Mouse (Mus musculus) spleen, embryonic (tissue): ENCODE data around the gene Ggcx.

ENCODE experiments used
- CTCF ChIA-PET: fragments of 350-600 bp; sonication (Branson Sonifier 250); formaldehyde crosslinking; loops from one replicate; lab custom pipeline; 2022; lab: Charles Lee

Gene Ggcx

GRCm38 (mm10) chr6:72414076-72414756 is at the start of gene Ggcx:
Gene Ggcx (plus strand): TSS chr6:72414308.
- CTCF ChIA-PET = no interaction called here

GRCm38 (mm10) chr6:72364985-72365384 is 49.1 kb upstream of the Ggcx start:
- CTCF ChIA-PET = interaction anchor here (0.6 to 0.7 kb wide), 2 partner anchors 10 to 26 kb away, joined by 5 to 9 read pairs; partner anchors contain the start of gene Vamp8

GRCm38 (mm10) chr6:72366304-72366703 is 47.8 kb upstream of the Ggcx start:
- CTCF ChIA-PET = no interaction called here

DNA sequence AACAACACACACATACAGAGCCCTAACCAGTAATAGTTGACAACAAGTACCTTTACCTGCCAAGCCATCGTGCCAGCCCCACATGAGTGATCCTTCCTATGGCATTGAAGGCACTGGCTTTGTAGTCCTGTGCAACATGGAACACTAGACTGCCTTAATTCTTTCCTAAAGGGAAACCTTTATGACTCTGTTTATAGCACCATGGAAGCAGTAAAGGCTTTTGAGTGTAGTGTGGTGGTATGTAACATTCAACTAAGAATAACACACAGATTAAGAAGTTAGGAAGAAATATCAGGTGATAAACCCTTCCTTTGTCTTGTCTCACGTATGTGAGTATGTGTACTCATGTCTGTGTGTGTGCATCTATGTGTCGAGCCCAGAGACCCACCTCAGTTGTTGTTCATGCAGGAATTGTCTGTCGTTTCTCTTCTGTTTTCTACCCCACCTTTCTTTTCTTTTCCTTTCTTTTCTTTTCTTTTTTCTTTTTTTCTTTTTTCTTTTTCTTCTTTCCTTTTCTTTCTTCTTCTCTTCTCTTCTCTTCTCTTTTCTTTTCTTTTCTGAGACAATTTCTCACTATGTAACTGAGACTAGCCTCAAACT is 47.2 kb upstream of the Ggcx start, which contains the start of gene Rnf181:
Rnf181 (minus strand) TSS at position 113 of the 600 bp plus-strand sequence.
- CTCF ChIA-PET = interaction anchor here (0.8 to 0.9 kb wide), 2 partner anchors 14 to 734 kb away, joined by 4 to 11 read pairs; partner anchors contain the start of gene Kdm3a

GRCm38 (mm10) chr6:72367460-72367974 is 46.6 kb upstream of the Ggcx start:
- CTCF ChIA-PET = interaction anchor here (0.8 to 0.9 kb wide), 2 partner anchors 14 to 735 kb away, joined by 4 to 11 read pairs; partner anchors contain the start of gene Kdm3a

- CTCF ChIA-PET = no interaction called here
Measured at GRCm38 (mm10) chr6:72369557-72369956, 44.6 kb upstream of the Ggcx start.

GRCm38 (mm10) chr6:72370091-72370490 is 44.0 kb upstream of the Ggcx start:
- CTCF ChIA-PET = no interaction called here

- CTCF ChIA-PET = no interaction called here
Measured at GRCm38 (mm10) chr6:72371147-72371546, 43.0 kb upstream of the Ggcx start.

DNA sequence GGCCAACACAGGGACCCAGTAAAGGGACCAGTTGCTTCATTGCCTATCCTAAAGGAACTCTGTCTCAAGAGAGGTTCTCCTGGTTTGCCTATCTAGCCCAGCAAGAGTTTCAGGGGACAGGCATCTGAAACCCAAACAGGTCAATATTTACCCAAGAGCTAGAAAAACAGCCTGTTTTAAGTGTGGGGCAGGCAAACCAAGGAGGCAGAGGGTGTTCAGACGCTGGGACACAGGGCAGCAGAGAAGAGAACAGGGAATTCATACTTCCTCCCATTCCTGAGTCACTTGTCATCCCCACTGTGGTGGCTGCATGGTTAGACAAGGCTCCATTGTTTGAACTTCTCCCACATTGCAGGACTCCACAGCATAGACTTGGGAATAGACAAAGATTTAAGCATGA is 42.5 kb upstream of the Ggcx start:
- CTCF ChIA-PET = no interaction called here

- CTCF ChIA-PET = no interaction called here
Measured at GRCm38 (mm10) chr6:72373184-72373583, 40.9 kb upstream of the Ggcx start.

GRCm38 (mm10) chr6:72374206-72374605 is 39.9 kb upstream of the Ggcx start:
- CTCF ChIA-PET = no interaction called here

DNA sequence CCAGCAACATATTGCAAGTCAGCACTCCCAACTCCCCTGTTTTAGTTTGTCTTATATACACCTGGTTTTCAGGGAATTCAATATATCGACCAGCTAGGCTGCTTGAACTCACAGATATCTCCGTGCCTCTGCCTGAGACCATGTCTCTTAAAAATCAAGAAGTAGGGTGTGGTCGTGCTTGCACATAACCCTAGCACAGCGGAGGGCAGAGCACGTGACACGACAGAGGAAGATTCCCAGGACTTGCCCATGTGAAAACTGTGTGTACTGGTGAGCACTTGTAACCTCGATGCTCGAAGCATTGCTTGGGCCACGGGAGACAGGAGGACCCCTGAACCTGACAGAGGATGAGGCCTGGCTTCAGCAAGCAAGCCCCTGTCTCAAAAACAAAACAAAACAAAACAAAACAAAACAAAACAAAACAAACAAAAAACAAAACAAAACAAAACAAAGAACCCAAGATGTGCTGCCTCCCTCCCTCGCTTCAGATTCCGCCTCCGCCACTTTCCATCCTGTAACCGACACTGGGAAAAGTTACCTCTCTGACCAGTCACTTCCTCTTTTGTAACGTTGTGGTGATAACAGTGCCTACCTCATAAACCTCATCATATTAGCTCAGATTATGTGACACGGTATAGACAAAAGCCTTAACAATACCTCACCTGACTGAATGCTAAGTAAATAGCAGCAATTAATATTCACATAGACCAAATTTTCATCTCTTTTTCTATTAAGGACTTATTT is 39.1 kb upstream of the Ggcx start:
- CTCF ChIA-PET = interaction anchor here (0.6 kb wide), 3 partner anchors 10 to 742 kb away, joined by 3 to 5 read pairs (median 3); partner anchors contain the start of gene Kdm3a

- CTCF ChIA-PET = interaction anchor here (1.3 kb wide), 1 partner anchor 14 kb away, joined by 3 read pairs; no protein-coding TSS in a partner anchor
Measured at GRCm38 (mm10) chr6:72378510-72379234, 35.4 kb upstream of the Ggcx start.

- CTCF ChIA-PET = interaction anchor here (0.6 to 1.3 kb wide), 2 partner anchors 12 to 15 kb away, joined by 3 to 4 read pairs; no protein-coding TSS in a partner anchor
Measured at GRCm38 (mm10) chr6:72379377-72380130, 34.6 kb upstream of the Ggcx start.

DNA sequence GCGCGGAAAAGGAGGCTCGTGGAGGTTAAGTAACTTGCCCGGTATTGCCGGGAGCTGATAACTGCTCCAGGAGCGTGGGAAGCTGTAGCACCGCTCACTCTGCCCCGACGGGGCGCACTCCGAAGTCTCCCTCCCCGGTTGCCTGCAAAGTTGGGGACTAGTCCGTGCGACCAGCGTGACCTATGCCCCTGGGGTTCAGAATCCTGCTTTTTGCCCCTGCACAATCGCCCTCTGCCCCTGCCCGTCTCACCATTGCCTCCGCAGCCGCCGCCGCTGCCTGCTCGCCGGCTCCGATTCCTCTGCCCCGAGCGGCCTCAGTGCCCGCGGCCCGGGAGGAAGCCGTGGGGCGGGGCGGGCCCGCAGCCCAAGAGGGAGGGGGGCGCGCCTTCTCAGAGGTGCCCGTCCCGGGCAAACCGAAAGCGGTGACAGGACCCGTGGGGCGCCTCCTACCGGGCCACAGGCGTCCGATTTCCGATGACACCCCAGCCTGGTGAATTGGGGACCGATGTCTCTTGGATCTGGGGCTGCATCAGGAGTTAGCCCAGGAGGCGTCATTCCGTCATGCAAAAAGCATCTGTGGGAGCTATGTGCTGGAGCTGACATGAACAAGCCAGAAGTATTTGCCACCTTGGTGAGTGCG is 33.9 kb upstream of the Ggcx start, which contains the start of gene Vamp5:
Vamp5 (minus strand) TSS at position 338 of the 640 bp plus-strand sequence.
- CTCF ChIA-PET = interaction anchor here (0.6 to 1.6 kb wide), 5 partner anchors 9 to 23 kb away, joined by 3 to 5 read pairs (median 5); partner anchors contain the start of gene Vamp8

GRCm38 (mm10) chr6:72382494-72382893 is 31.6 kb upstream of the Ggcx start:
- CTCF ChIA-PET = interaction anchor here (0.7 kb wide), 1 partner anchor 276 kb away, joined by 4 read pairs; no protein-coding TSS in a partner anchor

GRCm38 (mm10) chr6:72383142-72383820 is 30.8 kb upstream of the Ggcx start:
- CTCF ChIA-PET = interaction anchor here (0.6 kb wide), 1 partner anchor 817 kb away, joined by 3 read pairs; no protein-coding TSS in a partner anchor

DNA sequence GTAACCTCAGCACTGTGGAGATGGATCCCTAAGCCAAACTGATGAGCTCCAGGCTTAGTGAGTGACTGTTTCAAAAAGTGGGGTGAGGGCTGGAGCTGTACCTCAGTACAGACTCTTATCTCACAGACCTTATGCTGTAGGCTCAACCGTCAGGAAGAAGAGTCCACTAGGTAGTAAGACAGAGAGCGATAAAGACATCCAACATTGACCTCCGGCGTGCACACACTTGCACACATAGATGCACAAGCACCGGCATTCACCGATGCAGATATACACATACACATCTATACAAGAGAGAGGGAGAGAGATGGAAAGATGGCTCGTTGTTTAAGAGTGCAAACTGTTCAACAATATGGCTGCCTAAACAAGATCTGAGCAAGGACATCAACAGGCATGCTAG is 30.2 kb upstream of the Ggcx start:
- CTCF ChIA-PET = no interaction called here

DNA sequence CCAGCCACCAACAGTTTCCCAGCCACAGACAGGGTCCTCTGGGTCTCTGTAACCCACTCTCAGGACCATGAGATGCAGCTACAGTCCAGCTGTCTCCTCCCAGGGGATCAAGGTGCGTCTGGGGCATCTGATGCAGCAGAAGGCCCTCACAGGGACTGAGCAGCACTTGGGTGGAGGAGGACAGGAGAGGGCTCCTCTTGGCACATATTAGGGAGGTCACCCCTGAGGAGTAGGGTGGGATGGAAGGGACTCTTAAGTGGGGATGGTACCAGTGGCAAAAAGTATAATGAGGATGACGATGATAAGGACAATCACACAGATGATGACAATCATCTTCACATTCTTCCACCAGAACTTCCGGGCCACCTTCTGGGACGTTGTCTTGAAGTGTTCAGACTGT is 28.9 kb upstream of the Ggcx start:
- CTCF ChIA-PET = no interaction called here
